Mouse (Mus musculus) limb, embryonic 13.5 days (tissue): ENCODE results near the gene Enah. TPM values are rescaled to one million over a fixed set of nuclear protein-coding genes. Genes with fewer than 3 reads are reported as not detected.
A peak's percentile ranks its signal among the peaks of the same experiment; 100 is the strongest.

ENCODE experiments used
- ATAC-seq: fragments of 200-750 bp; cut with Nextera tagmentation; 2 replicates; pipeline ENCODE4 v1.8.0; 2017; ENCODE audit warnings: low read depth, moderate number of reproducible peaks, moderate TSS enrichment; ENCODE audit not compliant: low FRiP score
- H3K27ac ChIP-seq: fragments of 300-500 bp; sonication (generic); 2 replicates; pipeline ENCODE4 v1.5.1; 2015; ENCODE audit warnings: inconsistent platforms, mild to moderate bottlenecking, moderate library complexity
- H3K27me3 ChIP-seq: fragments of 300-500 bp; sonication (generic); 2 replicates; pipeline ENCODE4 v1.6.1; 2015; ENCODE audit warnings: mild to moderate bottlenecking, inconsistent platforms
- H3K36me3 ChIP-seq: fragments of 300-500 bp; sonication (generic); 2 replicates; pipeline ENCODE4 v1.6.1; 2015; ENCODE audit warnings: inconsistent platforms, mild to moderate bottlenecking, moderate library complexity
- H3K4me1 ChIP-seq: fragments of 300-500 bp; sonication (generic); 2 replicates; pipeline ENCODE4 v1.6.1; 2015; ENCODE audit warnings: inconsistent platforms
- H3K4me2 ChIP-seq: fragments of 300-500 bp; sonication (generic); replicated peaks from 2 replicates; pipeline ENCODE4 v1.6.1; 2015; ENCODE audit warnings: inconsistent platforms, mild to moderate bottlenecking, moderate library complexity
- H3K4me3 ChIP-seq: fragments of 300-500 bp; sonication (generic); 2 replicates; pipeline ENCODE4 v1.5.1; 2015; ENCODE audit warnings: moderate library complexity, mild to moderate bottlenecking, inconsistent platforms
- H3K9ac ChIP-seq: fragments of 300-500 bp; sonication (generic); 2 replicates; pipeline ENCODE4 v1.6.1; 2015; ENCODE audit warnings: mild to moderate bottlenecking, inconsistent platforms
- H3K9me3 ChIP-seq: fragments of 300-500 bp; sonication (generic); 2 replicates; pipeline ENCODE4 v1.6.1; 2016; ENCODE audit warnings: inconsistent platforms
- WGBS: fragments of 180-500 bp; shearing (Covaris S2); methylation state at CpG from one replicate; pipeline ENCODE4 v1.1.7; 2015; 5-methylcytosine and 5-hydroxymethylcytosine counted together
- polyA plus RNA-seq: library from polyadenylated mRNA; unstranded; fragments of >200 nt; fragmentation: Nextera tagmentation; extraction: Ambion mirVana; gene quantifications from 2 replicates; pipeline ENCODE4 v1.2.1, GENCODE M21; 2015

Enah gene
- polyA plus RNA-seq, 1 experiment from 2014 or later = 27.1 TPM

DNA sequence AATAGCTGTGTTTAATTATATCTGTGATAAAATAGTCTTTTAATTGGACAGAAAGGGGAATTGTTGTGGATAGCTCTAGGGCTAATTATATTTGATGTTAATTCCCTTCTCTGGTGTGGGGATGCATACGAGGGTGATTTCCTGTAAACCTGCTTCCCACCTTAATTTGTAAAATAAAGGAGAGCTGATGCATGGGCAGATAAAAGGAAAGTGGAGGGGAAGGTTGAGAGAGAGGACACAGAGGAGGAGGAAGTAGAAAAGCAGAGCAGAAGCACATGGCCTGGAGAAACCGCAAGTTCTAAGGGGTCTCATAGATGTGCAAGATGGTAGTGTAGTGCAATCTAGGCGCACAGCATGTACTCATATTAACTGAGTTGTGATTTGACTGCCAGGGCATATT, 71.6 kb downstream of the Enah start:
- Histone ChIP-seq H3K9ac (no peak overlapping the region), H3K36me3 (peaks cover 27% of the 10 kb centered on the region), H3K4me1 (no peaks in the 10 kb centered on the region), H3K4me3 (no peak overlapping the region), H3K9me3 (no peaks in the 10 kb centered on the region), H3K27ac (no peak overlapping the region), H3K4me2 (no peak overlapping the region), H3K27me3 (no peaks in the 10 kb centered on the region)
- ATAC-seq = no peak
- 87% methylated on average over 3 of the region's 3 CpGs for WGBS

DNA sequence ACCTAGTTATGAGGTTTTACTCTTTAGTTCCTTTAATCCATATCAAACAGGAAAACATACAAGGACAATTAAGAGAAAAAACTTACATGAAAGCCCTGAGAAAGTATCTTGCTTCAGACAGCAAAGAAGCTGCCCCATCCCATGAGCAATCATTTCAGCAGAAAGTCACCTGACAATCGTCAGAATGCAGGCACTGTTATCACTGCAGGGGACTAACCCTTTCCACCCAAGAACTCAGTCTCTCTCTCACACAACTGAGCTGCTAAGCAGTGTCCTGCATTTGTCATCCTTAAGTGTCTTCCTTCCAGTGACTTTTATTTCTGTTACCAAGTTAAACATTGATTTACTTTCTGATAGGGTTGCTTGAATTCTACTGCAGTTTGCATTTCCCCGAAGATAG, 82.7 kb downstream of the Enah start:
- no peak overlapping the region for H3K4me3 ChIP-seq
- peaks cover 7% of the 10 kb centered on the region; the same call in 1 of the 2 replicates for H3K36me3 ChIP-seq
- 50% methylated on average over 2 of the region's 2 CpGs for WGBS
- H3K9ac ChIP-seq = no peak overlapping the region
- H3K4me2 ChIP-seq = no peak overlapping the region
- 0 out of 2 replicates have a peak, but pooled peaks cover 3% of the 10 kb centered on the region for H3K4me1 ChIP-seq
- H3K27me3 ChIP-seq = no peaks in the 10 kb centered on the region
- no peaks in the 10 kb centered on the region for H3K9me3 ChIP-seq
- no peak for ATAC-seq
- H3K27ac ChIP-seq = no peak overlapping the region

DNA sequence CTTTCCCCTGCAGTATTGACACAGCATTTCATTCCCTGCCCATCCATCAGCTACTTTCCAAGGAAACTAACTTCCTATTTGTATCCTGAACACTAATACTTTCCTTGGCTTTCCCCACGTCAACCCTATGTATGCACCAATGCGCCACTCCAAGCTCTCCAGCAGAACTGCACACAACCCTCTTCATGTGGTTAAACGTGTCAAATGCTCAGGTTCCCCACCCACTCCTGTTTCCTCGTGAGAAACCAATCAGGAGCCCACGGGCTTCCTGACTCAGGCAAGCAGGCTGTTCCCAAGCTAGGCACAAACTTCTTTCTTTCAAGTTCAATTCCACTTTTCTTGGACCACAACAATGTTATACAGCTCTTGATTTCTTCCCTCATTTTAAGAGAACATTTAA, 91.4 kb downstream of the Enah start:
- Histone ChIP-seq H3K36me3 (peaks cover 25% of the 10 kb centered on the region), H3K9me3 (no peaks in the 10 kb centered on the region), H3K27me3 (no peaks in the 10 kb centered on the region), H3K4me2 (no peak overlapping the region), H3K27ac (no peak overlapping the region), H3K4me1 (no peaks in the 10 kb centered on the region), H3K9ac (no peak overlapping the region), H3K4me3 (no peak overlapping the region)
- WGBS = 65% methylated on average over 5 of the region's 5 CpGs
- ATAC-seq = no peak

DNA sequence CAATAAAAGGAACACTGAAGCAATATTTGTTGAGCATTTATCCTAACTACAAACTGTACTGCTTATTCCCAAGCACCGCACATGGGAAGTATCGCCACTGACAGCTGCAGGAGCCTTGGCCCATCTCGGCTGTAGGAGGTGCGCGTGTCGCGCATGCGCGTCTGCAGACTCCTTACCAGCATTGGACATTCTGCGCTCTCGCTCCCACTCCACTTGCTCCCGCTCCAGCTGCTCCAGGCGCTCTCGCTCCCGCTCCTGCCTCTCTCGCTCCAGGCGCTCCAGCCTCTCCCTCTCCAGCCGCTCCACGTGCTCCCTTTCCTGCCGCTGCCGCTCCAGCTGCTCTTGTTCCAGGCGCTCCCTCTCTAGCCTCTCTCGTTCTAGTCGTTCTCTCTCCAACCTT, 96.4 kb downstream of the Enah start:
- no peaks in the 10 kb centered on the region for H3K27me3 ChIP-seq
- peaks cover 34% of the 10 kb centered on the region for H3K36me3 ChIP-seq
- H3K27ac ChIP-seq = no peak overlapping the region
- no peak overlapping the region for H3K4me3 ChIP-seq
- no peak overlapping the region for H3K4me2 ChIP-seq
- no peak overlapping the region for H3K9ac ChIP-seq
- no peaks in the 10 kb centered on the region for H3K9me3 ChIP-seq
- ATAC-seq = no peak; the same call in 1 of the 2 replicates
- 76% methylated on average over 24 of the region's 24 CpGs for WGBS
- peaks cover 4% of the 10 kb centered on the region; the same call in 1 of the 2 replicates for H3K4me1 ChIP-seq

DNA sequence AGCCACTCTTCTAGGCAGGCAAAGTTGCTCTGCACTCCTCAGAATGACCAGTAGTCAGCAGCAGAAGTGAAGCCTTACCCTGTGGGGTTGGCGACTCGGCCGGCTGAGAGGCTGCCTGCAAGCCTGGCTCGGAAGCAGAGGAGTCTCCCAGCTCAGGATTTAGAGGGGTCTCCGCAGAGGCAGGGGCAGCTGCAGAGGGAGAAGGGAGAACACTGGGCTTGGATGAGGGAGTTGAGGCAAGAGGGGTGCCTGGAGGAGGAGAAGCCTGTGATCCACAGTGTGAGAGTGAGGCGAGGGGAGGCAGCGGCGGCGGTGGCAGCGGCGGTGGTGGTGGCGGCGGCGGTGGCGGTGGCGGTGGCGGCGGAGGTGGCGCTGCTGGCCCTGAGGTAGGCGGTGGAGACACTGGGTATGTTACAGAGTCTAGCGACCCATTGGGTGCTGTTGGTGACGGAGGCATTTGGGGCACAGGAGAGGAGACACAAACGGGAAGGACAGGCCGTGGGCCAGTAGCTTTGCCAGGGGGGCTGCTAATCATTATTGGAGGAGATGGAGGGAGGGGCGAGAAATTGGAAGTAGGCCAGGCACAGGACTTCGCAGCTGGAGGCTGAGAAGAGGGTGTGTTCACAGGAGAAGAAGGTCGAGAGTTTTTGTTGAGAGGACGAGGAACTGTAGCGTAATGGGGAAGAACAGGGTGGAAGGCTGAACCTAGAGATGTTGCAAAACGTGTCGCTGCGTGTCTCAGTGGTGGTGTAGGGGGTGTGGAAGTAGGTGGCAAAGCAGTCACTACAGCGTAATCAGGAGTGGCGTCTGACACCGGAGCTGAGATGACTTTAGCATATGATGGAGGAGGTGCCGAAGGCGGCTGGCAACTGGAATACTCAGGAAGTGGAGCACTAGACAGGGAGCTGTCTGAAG, 98.0 kb downstream of the Enah start:
- Histone ChIP-seq H3K27ac (no peak overlapping the region), H3K4me3 (peak overlapping the region; percentile 17), H3K4me2 (peak overlapping the region; percentile 38), H3K27me3 (no peaks in the 10 kb centered on the region), H3K36me3 (peaks cover 46% of the 10 kb centered on the region), H3K4me1 (peaks cover 4% of the 10 kb centered on the region; the same call in 1 of the 2 replicates), H3K9ac (no peak overlapping the region), H3K9me3 (no peaks in the 10 kb centered on the region)
- ATAC-seq = no peak
- 62% methylated on average over 37 of the region's 37 CpGs for WGBS

DNA sequence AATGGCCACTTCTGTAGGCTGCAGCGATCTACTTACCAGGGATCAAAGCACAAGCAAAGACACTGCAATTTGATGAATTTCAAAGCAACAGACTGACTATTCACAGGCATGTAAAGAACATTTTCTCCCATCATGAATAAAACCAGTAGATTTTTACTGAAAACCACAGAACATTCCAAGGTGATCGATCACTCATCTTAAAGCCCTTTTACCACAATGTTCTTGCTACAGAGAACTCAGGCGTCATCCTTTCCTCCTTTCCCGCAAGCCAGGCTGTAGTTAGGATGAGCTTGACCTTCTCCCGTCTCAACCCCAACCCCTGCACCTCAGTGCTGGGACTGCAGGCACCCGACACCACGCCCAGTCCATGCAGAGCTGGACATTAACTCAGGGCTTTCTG, 107.9 kb downstream of the Enah start:
- 92% methylated on average over 7 of the region's 7 CpGs for WGBS
- Histone ChIP-seq H3K9me3 (no peaks in the 10 kb centered on the region), H3K36me3 (peaks cover 48% of the 10 kb centered on the region), H3K9ac (no peak overlapping the region), H3K4me3 (no peak overlapping the region), H3K27me3 (no peaks in the 10 kb centered on the region), H3K4me2 (no peak overlapping the region), H3K27ac (no peak overlapping the region), H3K4me1 (no peaks in the 10 kb centered on the region)
- ATAC-seq = no peak

DNA sequence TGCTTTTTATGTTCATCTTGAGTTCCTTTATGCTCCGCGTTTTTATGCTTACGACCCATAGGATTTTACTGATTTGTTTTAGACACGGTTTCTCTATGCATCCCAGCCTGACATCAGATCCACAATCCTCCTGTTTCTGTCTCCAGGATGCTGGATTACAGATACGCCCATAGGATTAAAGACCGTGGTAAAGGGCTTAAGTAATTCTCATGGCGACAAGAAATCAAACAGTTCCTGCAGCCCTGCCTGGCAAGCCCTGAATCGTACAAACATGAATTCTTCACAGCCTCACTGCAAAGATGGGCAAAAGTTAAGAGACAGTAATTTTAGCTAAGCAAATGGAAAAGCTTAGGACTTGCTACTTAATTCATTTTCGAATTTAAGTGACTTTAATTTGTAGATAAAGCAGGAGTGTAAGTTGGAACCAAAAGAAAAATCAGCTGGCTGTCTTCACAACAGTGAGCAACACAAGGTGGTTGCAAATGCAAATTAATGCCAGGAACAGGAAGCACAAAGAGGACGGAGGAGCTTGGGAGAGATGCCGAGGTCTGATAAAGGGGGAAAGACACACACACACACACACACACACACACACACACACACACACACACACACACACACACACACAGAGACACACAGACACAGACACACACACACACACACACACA, 118.0 kb downstream of the Enah start:
- ATAC-seq = no peak
- no peak overlapping the region for H3K4me2 ChIP-seq
- H3K27ac ChIP-seq = no peak overlapping the region
- no peak overlapping the region for H3K9ac ChIP-seq
- H3K36me3 ChIP-seq = peaks cover 35% of the 10 kb centered on the region
- H3K9me3 ChIP-seq = no peaks in the 10 kb centered on the region
- H3K4me3 ChIP-seq = no peak overlapping the region
- no peaks in the 10 kb centered on the region for H3K27me3 ChIP-seq
- H3K4me1 ChIP-seq = no peaks in the 10 kb centered on the region
- WGBS = 65% methylated on average over 11 of the region's 11 CpGs

DNA sequence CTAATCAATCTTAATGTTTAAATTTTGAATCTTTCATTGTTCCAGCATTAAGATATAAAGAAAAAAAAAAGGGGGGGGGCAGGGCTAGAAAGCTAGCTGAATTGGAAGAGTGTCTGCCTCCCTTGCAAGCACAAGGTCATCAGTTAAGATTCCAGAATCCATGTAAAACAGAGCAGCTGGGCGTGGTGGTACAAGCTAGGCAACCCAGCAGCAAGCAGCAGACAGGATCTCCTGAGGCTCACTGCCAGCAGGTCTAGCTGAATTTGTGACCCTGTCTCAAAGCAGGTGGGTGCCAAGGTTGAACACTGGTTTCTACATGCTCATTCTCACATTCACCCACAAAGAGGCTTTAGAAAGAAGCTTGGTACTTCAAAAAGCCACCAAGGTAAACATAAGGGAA, 118.9 kb downstream of the Enah start:
- H3K36me3 ChIP-seq = peaks cover 25% of the 10 kb centered on the region
- no peak overlapping the region for H3K4me3 ChIP-seq
- 82% methylated on average over 1 of the region's 1 CpGs for WGBS
- H3K9me3 ChIP-seq = no peaks in the 10 kb centered on the region
- no peak overlapping the region for H3K4me2 ChIP-seq
- H3K4me1 ChIP-seq = no peaks in the 10 kb centered on the region
- H3K9ac ChIP-seq = no peak overlapping the region
- ATAC-seq = no peak
- no peak overlapping the region for H3K27ac ChIP-seq
- H3K27me3 ChIP-seq = no peaks in the 10 kb centered on the region

DNA sequence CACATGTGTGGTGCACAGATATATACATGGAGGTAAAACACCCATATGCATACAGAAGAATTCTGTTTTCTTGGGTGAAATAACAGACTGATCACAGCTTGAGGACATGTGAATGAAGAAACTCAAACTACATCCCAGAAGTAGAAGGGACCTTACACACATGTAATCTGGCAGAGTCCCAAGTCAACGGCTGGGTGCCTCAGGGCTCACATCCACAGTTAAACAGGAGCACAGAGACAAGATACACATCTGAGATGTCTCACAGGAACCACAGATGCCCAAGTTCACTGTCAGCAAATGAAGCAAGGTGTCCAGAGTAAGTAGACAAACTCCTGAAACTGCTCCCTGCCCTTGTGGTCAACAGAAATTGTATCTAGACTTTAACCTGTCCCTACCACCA, 120.8 kb downstream of the Enah start:
- peaks cover 14% of the 10 kb centered on the region for H3K36me3 ChIP-seq
- no peaks in the 10 kb centered on the region for H3K4me1 ChIP-seq
- 67% methylated on average over 1 of the region's 1 CpGs for WGBS
- H3K4me3 ChIP-seq = no peak overlapping the region
- no peak for ATAC-seq
- H3K27me3 ChIP-seq = no peaks in the 10 kb centered on the region
- H3K27ac ChIP-seq = no peak overlapping the region
- H3K9ac ChIP-seq = no peak overlapping the region
- no peaks in the 10 kb centered on the region for H3K9me3 ChIP-seq
- no peak overlapping the region for H3K4me2 ChIP-seq

DNA sequence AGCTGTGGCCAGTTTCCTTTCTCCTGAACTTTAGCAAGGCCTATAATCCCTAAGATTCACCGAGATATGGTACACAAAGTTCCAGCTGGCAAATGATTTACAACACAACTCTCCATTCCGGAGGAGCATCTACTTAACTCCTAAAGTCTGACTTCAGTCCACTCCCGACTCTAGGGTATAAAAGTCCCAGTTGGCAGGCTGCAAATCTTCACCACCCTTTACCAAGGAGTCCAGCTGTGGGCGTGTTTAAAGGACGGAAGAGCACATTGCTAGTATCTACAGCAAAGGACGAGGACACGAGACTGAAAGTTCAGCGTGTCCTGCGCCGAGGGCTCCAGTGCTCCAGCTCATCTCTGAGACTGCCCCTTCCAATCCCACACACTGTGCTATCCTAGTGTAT, 122.8 kb downstream of the Enah start:
- Histone ChIP-seq H3K4me2 (no peak overlapping the region), H3K27me3 (no peaks in the 10 kb centered on the region), H3K9me3 (no peaks in the 10 kb centered on the region), H3K27ac (no peak overlapping the region), H3K4me3 (no peak overlapping the region), H3K4me1 (no peaks in the 10 kb centered on the region), H3K9ac (no peak overlapping the region), H3K36me3 (no peaks in the 10 kb centered on the region; the same call in 1 of the 2 replicates)
- no peak for ATAC-seq
- WGBS = 83% methylated on average over 10 of the region's 10 CpGs

DNA sequence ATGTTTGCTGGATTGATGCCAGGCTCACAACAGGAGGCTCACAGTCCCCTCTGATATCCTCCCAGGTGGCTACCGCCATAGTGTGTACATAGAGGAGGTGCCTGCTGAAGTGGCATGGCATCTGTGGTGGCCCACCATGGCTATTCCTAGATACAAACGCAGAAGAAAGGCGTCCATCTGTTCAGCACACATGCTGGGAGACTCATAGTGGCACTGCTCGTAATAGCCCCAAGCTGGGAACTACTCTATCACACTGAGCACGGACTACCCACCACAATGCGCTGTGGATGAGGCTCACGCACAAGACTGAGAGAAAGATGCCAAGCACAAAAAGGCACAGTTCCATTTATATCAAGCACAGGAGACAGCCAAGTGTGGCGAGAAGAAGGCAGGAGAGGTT, 126.1 kb downstream of the Enah start:
- WGBS = 67% methylated on average over 8 of the region's 8 CpGs
- ATAC-seq = no peak

DNA sequence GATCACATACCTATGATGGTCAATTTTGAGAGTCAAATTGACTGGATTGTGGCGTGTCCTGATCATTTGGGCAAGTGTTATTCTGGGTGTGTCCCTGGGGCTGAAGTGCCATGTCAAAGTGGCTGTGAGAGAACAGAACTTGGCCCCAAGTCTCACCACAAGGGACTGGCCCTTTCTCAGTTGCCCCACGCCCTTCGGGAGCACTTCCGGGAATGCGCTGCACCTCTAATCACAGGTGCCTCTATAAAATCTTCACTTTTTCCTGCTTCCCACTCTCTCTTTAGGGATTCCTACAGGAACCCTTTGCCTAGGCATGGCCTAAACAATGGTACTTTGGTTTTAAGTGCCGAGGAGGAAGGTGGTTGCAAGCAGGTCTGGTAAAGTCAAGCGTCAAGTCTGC, 130.1 kb downstream of the Enah start:
- no peak overlapping the region for H3K4me3 ChIP-seq
- ATAC-seq = no peak
- H3K4me2 ChIP-seq = no peak overlapping the region
- H3K9ac ChIP-seq = no peak overlapping the region
- no peaks in the 10 kb centered on the region for H3K9me3 ChIP-seq
- H3K4me1 ChIP-seq = peaks cover 3% of the 10 kb centered on the region; the same call in 1 of the 2 replicates
- no peaks in the 10 kb centered on the region for H3K27me3 ChIP-seq
- no peak overlapping the region for H3K27ac ChIP-seq
- 82% methylated on average over 7 of the region's 7 CpGs for WGBS
- H3K36me3 ChIP-seq = no peaks in the 10 kb centered on the region

More for the DNA sequence above, 126.1 kb downstream of the Enah start:
- Histone ChIP-seq H3K9ac (no peak overlapping the region), H3K36me3 (no peaks in the 10 kb centered on the region; the same call in 1 of the 2 replicates), H3K27ac (no peak overlapping the region), H3K27me3 (no peaks in the 10 kb centered on the region), H3K4me3 (no peak overlapping the region), H3K4me2 (no peak overlapping the region), H3K4me1 (peaks cover 3% of the 10 kb centered on the region; the same call in 1 of the 2 replicates), H3K9me3 (no peaks in the 10 kb centered on the region)
